Mouse (Mus musculus): ENCODE data around the gene Ucn.

Gene Ucn

DNA sequence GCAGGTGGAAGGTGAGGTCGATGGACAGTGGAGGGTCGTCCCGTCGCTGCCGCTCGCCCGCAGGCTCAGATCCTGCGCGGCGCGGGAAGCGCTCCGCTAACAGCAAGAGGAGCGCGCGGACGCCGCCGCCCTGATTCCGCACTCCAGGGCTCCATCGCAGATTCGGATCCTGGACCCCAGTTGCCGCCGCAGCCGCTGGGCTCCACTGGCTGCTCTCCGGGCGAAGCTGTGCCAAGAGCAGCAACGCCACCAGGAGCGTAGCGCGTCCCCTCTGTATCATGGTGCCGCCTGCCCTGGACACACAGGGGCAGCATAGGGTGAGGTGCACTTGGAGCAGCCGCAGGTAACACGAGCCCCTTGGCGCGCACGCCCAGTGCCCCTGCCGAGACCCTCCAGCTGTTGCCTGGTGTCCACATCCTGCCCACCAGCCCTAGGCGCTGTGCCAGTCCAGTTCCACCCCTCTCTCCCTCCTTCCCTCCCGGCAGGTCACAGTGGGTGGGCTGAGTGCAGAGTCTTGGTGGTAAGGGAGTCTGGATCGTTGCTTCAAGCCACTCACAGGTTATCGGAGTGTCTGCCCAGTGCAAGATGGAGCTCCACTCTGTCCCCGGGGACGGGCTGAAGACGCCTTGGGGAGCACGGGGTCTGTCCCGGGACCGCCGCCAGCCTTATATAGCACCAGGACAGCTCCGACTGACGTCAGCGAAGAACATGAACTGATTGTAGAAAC is at the start of gene Ucn:
Ucn (minus strand) TSS at position 589 of the 727 bp plus-strand sequence.
- no peak for DNase-seq (ENCODE audit: low spot score)

DNA sequence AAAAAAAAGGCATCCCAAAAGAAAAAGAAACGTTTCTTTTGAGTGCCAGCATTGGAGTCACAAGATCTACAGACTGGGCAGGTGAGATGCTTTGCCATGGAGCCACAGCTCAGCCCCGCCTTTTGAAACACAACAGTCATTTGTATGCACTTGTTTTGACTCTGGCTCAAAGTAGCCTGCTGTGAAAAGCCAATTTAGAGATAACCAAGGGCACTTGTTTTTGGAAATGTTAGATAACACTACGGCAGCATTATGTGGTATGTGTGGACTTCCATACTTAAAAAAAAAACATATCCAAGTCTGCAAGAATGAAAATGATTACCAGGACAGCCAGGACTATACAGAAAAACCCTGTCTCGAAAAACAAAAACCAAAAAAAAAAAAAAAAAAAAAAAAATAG is 45.0 kb upstream of the Ucn start:
- DNase-seq (ENCODE audit: low spot score) = no peak

DNA sequence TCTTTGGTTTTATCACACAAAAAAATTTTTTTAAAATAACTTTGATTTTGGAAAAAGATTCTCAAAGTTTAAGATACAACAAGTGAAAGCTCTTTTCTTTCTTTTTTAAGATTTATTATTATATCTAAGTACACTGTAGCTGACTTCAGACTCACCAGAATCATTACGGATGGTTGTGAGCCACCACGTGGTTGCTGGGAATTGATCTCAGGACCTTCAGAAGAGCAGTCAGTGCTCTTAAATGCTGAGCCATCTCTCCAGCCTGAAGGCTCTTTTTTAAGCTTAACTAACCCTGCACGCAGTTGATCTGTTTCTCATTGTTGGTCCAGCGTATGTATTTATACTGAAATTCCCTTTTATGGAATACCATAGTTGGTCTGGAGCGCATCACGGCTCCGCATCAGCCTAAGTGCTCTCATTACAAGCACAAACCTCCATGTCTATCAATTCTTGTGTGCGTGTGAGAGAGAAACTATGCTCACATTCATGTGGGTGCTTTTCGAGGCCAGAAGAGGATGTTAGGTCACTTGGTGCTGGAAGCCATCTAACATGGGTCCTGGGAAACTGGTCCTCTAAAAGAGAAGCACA is 42.6 kb upstream of the Ucn start:
- DNase-seq (ENCODE audit: low spot score) = no peak

DNA sequence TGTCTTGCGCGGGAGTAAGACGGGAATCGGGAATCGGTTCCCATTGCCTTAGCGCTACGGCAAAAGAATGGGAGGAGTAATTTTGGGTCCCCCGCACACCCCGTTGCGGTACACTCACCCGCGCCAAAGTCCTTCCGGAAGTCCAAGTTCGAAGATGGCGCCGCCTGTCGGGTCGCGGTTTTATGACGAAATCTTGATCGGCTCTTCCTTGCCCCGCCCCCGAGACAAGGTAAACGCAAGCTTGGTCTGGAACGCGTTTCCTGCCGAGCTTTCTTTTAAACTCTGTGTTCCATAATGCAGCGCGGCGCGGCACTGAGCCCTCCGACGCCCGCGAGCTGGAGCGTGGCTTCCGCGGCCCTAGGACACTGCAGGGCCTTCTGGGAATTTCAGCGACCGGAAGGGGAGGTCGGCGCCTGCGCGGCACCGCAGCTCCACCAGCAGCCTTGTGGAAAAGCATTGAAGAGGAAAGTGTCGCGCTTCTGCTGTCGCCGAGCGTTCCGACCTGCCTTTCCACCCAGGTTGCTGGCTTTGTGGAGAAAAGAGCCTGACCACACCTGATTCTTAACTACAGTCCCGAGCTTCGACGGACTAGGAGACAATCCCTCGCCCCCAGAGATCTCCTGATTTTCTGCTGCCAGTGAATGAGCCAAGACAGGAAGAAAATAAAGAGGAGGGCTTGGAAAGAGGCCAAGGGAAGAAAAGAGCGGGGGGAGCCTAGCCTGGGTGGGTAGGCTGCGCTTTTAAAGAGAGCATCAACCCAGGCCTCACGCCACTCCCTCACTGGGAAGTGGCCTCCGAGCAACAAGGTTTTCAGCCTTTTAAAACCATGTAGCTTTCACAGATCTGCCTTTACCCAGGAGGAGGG is 41.4 kb upstream of the Ucn start, which contains the start of the genes Gm29609 and Gtf3c2:
Gm29609 (minus strand) TSS at position 146 of the 865 bp plus-strand sequence.
Gtf3c2 (minus strand) TSS at position 379 of the 865 bp plus-strand sequence.
- DNase-seq (ENCODE audit: low spot score) = peak; percentile 97

DNA sequence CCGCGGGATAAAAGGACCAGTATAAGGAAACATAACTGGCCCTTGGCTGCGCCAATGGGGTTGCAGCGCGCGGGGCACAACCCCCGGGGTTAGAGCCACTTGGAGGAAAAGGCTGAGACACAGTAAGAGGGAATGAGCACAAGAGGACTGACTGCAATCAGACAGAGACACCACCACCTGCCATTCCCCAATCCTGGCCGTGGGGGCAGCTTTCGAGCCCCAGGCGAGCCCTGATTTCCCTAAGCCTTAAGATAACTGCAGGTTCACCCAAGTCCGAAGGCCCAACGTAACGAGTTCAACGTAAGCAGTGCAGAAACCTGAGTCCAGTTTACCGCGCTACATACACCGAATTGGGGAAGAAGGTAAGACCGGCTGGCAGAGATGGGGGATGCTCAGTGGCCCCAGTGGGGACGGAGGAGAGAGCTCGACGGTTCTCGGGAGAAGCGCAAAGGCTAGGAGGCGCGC is 40.7 kb upstream of the Ucn start:
- DNase-seq (ENCODE audit: low spot score) = peak; percentile 69

DNA sequence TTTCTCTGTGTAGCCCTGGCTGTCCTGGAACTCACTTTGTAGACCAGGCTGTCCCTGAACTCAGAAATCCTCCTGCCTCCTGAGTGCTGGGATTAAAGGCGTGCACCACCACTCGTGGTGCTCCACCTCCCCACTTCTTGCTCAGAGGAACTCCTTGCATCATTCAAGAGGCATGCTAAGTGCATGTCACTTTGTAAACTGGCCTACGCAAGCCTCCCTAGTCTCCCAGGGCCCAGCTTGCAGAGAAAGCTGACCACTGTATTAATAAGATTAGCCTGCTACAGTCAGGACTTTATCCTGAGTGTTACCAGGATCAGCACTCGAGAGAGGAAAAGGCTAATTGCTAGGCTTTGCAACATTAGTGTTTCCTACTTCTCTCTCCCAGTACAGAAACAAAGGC is 30.0 kb upstream of the Ucn start:
- peak; percentile 70 for DNase-seq (ENCODE audit: low spot score)

DNA sequence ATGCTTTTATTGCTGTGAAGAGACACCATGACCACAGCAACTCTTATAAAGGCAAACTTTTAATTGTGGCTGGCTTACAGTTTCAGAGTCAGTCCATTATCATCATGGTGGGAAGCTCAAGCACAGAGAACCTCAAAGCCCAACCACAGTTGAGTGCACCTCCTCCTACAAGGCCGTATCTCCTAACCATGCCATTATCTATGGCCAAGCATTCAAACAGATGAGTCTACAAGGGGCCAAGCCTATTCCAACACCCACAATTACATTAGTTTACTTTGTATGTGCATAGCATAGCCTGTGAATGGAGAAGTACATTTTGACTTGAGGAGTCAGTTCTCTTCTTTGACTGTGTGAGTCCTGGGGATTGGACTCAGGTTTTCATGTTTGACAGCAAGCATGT is 26.2 kb upstream of the Ucn start:
- no peak for DNase-seq (ENCODE audit: low spot score)

DNA sequence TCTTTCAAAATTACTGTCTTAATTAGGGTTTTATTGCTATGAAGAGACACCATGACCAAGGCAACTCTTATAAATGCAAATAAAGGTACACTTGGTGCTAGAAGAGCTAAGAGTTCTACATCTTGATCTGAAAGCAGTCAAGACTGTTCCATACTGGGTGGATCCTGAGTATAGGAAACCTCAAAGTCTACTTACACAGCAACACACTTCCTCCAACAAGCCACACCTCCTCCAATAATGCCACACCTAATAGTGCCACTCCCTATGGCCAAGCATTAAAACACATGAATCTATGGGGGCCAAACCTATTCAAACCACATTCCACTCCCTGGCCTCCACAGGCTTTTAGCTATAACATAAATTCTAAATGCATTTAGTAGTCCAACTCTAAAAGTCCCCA is 23.8 kb upstream of the Ucn start:
- DNase-seq (ENCODE audit: low spot score) = no peak

DNA sequence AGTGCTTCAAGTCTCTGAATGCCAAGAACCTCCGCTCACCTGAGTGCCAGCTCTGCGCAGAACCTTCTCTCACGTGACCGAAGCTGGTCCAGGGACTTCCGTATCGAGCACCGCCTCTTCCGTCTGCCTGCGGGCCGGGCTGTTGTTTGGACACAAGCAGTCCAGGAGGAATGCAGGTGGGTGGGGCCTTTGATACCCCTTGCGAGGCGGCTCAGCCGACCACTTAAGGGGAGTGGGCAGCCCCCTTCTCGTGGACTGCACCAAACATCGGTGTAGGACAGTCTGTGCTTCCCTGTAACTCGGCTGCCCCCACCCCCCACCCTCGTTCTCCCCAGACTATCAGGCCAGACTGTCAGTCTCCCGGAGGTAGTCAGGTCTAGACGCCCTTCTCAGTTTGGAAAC is 15.5 kb upstream of the Ucn start, which contains the start of gene Mpv17:
Mpv17 (minus strand) TSS at position 100 of the 402 bp plus-strand sequence.
- peak; percentile 83 for DNase-seq (ENCODE audit: low spot score)

DNA sequence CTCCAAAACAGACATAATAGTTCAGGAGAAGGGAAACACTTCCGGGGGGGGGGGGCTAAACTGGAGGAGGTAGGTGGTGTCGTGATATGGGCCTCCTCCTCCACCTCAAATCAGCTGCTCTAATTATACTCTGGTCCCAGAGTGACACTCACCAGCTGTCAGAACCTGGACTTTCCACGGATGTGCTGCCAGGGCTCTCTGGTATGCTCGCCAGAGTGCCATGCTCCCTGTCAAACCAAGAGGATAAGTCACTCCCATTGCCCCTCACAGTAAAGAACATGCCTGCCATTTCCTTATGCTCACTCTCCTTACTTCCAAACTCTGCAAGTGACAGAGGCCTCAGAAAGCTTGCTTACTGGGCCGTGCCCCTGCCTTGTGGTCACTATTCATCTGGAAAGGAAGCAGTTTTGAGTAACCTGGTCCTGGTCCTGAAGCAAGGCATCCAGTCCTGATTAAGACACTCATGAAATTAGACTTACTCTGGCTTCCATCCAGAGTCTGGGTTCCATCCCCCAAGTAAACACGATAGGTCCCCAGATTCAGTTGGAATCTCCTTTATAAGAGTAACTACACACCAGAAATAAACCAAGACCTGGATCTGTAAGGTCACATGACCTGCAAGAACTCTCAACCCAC is 15.0 kb upstream of the Ucn start:
- DNase-seq (ENCODE audit: low spot score) = no peak

DNA sequence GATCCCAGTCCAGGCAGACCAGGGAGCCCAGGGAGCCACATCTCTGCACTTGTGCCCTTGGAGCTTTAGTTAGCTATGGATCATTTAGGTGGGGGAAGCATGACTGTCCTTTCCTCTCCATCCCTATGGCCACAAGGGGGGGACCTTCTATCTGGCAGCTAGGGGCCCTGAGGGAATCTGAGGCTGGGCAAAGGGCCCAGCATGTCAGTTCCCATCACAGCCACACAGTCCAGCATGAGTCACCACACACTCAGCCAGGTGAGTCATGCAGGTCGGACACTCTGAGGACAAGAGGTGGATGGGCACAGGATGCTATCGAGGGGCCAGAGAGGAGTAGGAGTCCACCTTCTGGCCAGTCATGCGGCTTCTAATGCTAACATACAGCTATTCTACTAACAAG is 13.1 kb upstream of the Ucn start:
- DNase-seq (ENCODE audit: low spot score) = peak; percentile 81

DNA sequence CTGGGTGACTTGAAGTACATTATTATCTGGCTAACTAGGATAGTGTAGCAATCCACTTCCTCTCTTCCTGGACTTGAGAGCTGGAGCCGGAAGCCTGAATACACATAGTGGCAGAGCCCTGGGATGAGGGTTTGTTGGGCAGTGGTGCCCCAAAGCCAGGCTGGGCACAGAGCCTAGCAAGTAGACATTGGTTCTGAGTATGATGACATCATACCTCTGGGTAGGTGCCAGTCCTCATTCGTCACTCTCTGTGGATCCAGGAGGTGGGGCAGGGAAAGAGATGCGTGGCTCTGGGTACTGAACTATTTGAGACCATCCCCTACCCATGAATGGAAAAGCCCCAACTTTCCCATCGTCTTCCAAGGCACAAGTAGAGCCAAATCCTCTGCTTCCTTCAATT is 11.2 kb upstream of the Ucn start:
- DNase-seq (ENCODE audit: low spot score) = peak; percentile 20

DNA sequence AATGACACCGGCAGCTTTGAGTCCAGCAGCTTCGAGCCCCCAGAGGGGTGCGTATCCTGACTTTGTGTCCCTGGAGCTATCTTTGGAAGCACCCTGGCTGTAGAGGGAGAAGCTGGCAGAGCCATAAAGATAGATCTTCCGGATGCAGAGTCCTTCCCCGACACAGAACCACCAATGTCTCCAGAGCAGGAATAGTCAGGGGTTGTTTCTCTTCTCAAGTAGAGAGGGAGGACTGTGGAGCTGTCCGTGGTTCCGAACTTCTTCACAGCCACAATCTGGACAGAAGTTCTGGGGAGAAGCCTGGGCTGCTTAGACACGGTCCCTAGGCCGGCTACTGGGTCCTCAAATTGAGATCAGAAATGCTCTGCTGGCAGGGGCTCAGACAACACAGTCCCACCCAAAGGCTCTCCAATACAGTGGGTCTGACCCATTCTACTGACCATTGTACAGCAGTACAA is 368 bp upstream of the Ucn start:
- no peak for DNase-seq (ENCODE audit: low spot score)

DNA sequence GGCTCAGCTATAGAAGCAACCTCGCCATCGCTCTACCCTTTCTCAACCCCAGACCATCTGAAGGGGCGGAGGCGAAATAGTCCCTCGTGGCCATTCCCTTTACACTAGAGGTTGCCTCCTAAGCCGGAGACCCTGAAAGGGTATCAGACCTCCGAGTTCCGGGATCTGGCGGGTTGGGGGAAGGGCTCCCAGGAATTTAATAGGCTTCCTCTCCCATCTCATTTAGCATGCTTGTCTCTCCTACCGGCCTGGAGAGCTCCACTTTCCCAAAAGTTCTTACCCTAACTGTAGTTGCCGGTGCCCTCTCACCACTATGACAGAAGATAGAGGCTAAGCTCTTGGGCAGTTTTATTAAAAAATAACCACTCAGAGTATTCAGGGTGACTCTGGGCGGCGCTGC is 971 bp downstream of the Ucn start:
- DNase-seq (ENCODE audit: low spot score) = no peak

DNA sequence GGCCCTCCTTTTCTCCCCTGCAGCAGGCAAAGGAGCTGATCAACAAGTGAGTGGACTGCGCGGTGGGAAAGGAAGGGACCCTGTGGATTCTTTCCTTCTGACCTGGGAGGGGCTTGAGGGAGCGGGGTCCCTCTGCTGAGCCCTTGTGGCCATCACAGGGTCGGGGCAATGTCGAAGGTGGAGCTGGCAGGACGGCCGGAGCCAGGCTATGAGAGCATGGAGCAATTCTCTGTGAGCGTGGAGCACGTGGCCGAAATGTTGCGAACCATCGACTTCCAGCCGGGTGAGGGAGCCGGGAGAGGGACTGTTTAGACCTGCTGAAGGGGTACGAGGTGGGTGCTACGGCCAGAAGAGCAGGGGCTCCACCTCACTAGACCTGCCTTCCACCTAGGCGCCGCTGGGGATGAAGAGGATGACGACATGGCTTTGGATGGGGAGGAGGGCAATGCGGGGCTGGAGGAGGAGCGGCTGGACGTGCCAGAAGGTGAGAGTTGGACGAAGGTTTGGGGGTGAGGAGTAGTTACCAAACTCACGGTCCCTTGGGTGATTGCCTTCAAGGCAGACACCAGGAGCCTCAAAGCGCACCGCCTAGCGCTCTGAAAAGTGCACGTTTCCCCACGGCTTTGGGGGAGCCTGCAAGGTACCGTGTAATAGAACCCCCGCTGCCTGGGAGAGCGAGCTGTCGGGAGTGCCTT is 1.8 kb downstream of the Ucn start:
- no peak for DNase-seq (ENCODE audit: low spot score)

DNA sequence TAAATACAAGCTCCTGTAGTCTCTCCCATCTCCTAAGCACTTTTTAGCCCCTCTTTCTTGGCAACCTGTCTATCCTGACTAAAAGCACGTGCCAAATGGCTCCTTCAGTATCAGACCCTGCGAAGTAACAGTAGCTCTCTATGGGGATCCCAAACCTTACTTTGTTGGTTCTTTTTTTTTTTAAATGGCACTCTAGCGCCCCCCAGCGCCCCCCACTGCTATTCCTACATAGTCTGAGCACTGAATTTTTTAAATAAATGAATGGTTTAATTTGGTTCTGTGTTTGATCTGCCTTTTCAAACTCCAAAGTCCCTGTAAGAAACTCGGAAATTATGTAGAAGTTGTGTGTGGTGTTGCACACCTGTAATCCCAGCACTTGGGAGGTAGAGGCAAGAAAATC is 12.6 kb downstream of the Ucn start:
- no peak for DNase-seq (ENCODE audit: low spot score)

DNA sequence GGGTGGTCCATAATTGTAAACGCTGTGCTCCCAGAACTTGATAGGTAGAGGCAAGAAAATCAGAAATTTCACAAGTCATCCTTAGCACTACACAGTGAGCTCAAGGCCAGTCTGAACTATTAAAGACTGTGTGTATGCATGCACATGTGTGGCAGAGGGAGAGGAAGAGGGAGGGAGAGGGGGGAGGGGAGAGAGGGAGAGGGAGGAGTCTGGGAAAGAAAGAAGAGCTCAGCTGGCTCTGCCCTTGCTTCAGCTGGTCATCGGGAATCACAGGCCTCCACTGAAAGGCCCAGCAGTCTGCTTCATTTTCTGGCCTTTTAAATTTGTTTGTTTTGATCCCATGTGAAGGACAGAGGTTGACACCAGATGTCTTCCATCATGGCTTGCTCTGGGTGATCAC is 15.1 kb downstream of the Ucn start:
- DNase-seq (ENCODE audit: low spot score) = no peak

DNA sequence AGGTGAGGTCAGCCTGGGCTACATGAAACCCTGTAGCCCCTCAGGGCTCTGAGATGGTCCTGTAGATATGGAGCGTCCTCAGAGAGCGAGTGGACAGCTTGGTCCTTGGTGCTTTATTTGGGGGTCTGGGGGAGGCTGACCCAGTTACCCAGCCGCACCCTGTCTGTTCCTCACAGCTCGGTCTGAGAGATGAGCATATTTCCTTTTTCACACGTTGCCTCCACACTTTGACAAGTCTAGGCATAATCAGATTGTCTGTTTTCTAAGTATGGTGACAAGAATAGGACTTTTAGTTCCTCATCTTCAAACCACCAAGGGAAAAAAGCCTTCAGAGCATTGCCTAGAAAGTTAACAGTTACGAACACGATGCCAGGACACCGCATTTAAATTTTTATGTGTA is 17.5 kb downstream of the Ucn start:
- no peak for DNase-seq (ENCODE audit: low spot score)

DNA sequence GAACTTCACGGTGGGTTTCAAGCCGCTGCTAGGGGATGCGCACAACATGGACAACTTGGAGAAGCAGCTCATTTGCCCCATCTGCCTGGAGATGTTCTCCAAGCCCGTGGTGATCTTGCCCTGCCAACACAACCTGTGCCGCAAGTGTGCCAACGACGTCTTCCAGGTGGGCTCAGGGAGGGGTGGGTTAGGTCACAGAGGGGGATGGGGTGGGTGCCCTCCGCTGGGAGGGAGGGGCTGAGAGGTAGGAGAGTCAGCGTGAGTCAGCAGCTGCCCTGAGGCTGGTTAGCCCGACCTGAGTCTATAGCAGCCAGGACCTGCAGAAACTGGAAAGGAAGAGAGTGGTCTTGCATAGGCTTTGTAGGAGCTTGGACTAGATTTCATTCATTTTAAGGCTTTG is 21.7 kb downstream of the Ucn start:
- DNase-seq (ENCODE audit: low spot score) = no peak

DNA sequence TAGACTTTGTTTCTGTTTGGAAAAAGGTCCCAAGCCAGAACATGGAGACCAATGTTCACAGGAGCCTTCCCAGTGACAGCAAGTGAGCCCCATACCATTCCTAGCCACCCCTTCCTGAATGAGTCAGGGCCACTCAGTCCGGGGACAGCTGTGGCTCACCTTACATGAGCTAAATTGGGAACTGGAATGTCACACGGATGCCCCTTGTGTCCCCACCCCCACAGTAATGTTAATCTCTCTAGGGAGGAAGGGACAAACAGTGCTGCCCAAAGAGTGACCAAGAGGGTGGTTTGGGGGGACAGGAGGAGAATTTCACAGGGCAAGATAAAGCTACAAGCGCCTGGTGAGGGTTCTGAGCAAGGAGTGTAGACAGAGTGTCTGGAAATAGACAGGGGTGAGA is 22.3 kb downstream of the Ucn start, which contains the start of gene Trim54:
Trim54 (plus strand) TSS at position 359 of the 400 bp plus-strand sequence.
- DNase-seq (ENCODE audit: low spot score) = no peak

DNA sequence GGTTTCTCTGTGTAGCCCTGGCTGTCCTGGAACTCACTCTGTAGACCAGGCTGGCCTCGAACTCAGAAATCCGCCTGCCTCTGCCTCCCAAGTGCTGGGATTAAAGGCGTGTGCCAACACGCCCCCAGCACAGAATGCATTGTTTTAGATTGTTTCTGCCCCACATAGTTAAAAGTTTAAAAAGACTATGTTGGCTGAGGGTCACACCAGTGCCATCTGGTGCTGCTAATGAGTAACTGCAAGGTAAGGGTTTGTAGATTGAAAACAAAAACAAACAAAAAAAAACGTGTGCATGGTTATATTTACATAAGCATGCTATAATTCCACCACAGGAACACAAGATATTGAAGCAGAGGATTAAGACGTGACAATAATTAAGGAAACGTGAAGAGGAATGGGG is 27.8 kb downstream of the Ucn start:
- DNase-seq (ENCODE audit: low spot score) = peak; percentile 30

All from MN1 (cell line).